Mouse (Mus musculus): ENCODE results near the gene Npb.

Gene Npb

GRCm38 (mm10) chr11:120597240-120598235 is 10.7 kb upstream of the Npb start:
- POLR2A ChIA-PET: interaction anchor here (0.5 to 12.3 kb wide), 45 partner anchors 9 to 550 kb away, joined by 3 to 215 read pairs (median 5); partner anchors contain the start of genes P4hb (in 3 of the 4), Mafg (in 2 of the 4), Npb (in 2 of the 4) and Arl16 (in 1 of the 4)
- CTCF ChIA-PET: interaction anchor here in 2 of 4 experiments (0.9 to 1.5 kb wide), 4 partner anchors 12 to 18 kb away, joined by 3 to 6 read pairs (median 4); no protein-coding TSS in a partner anchor

GRCm38 (mm10) chr11:120598283-120598989 is 9.8 kb upstream of the Npb start, which contains the start of the genes Alyref and Anapc11:
Gene Alyref, minus strand, starts transcription at chr11:120598365.
Gene Anapc11, plus strand, starts transcription at chr11:120598421.
- POLR2A ChIA-PET: interaction anchor here (0.5 to 12.3 kb wide), 37 partner anchors 8 to 1687 kb away, joined by 3 to 215 read pairs (median 4); partner anchors contain the start of genes P4hb (in 3 of the 4), Mafg (in 2 of the 4), Npb (in 2 of the 4) and Arhgdia (in 1 of the 4)
- CTCF ChIA-PET: interaction anchor here in 1 of 4 experiments (1.5 kb wide), 1 partner anchor 19 kb away, joined by 6 read pairs; no protein-coding TSS in a partner anchor

- POLR2A ChIA-PET: interaction anchor here in 3 of 4 experiments (0.6 to 12.3 kb wide), 16 partner anchors 9 to 348 kb away, joined by 3 to 215 read pairs (median 4); partner anchors contain the start of genes Npb (in 2 of the 3), P4hb (in 2 of the 3), Arhgdia (in 1 of the 3) and Mafg (in 1 of the 3)
- CTCF ChIA-PET: no interaction called here
Measured at GRCm38 (mm10) chr11:120598990-120599549, 9.2 kb upstream of the Npb start.

- POLR2A ChIA-PET: interaction anchor here in 2 of 4 experiments (0.7 to 1.5 kb wide), 4 partner anchors 9 to 1601 kb away, joined by 3 to 5 read pairs (median 3); no protein-coding TSS in a partner anchor
- CTCF ChIA-PET: interaction anchor here in 1 of 4 experiments (0.6 kb wide), 1 partner anchor 16 kb away, joined by 3 read pairs; no protein-coding TSS in a partner anchor
Measured at GRCm38 (mm10) chr11:120600716-120601115, 7.6 kb upstream of the Npb start.

GRCm38 (mm10) chr11:120603545-120603944 is 4.7 kb upstream of the Npb start:
- ChIA-PET POLR2A (interaction anchor here in 3 of 4 experiments (0.6 to 1.9 kb wide), 10 partner anchors 9 to 41 kb away, joined by 3 to 5 read pairs (median 3); partner anchors contain the start of genes Arhgdia (in 1 of the 3), P4hb (in 1 of the 3) and Pycr1 (in 1 of the 3)), CTCF (interaction anchor here in 1 of 4 experiments (0.6 kb wide), 1 partner anchor 333 kb away, joined by 7 read pairs; no protein-coding TSS in a partner anchor)

DNA sequence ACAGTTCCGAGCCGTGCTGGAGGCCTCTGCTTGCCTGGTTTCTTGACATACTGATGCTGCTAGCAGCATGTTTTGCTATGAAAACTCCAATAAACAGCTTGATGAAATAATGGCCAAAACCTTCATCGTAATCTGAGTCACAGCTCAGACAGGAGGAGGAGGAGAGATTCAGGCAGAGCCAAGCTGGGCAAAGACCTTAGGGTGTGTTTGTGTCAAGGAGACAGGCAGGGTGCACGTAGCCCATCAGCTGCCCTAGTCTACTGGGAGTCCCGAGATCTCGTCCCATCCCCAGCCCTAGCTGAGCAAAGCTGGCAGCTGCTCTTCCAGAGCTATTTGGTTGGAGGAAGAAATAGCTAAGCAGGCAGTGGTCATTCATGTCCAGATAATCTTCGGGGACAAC is 2.6 kb upstream of the Npb start:
- ChIA-PET POLR2A (interaction anchor here in 3 of 4 experiments (0.6 to 8.3 kb wide), 25 partner anchors 9 to 252 kb away, joined by 3 to 149 read pairs (median 5); partner anchors contain the start of genes P4hb (in 2 of the 3), Alyref (in 1 of the 3), Anapc11 (in 1 of the 3) and Mafg (in 1 of the 3)), CTCF (interaction anchor here in 3 of 4 experiments (0.6 to 3.1 kb wide), 4 partner anchors 11 to 117 kb away, joined by 3 to 7 read pairs (median 4); no protein-coding TSS in a partner anchor)

DNA sequence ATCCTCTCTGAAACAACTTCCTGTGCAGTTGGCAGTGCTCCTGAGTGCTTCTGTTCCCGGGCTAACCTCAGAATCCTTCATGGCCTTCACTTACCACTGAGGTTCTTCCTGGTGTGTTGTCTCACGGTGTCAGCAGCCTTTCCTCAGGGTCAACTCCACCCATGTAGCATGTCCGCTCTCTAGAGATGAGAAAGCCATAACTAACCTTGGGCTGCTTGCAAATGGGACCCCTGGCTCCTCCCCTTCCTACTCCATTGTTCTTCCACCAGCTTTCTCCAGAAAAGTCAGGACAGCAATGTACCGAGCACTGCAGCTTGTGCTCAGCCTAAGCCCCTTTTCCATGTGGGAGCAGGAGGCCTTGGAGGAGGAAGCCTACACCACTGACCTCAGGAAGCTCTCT is 1.5 kb upstream of the Npb start:
- POLR2A ChIA-PET: interaction anchor here in 2 of 4 experiments (1.0 to 8.3 kb wide), 14 partner anchors 10 to 117 kb away, joined by 3 to 149 read pairs (median 8); partner anchors contain the start of genes Alyref (in 1 of the 2), Anapc11 (in 1 of the 2), P4hb (in 1 of the 2) and Pcyt2 (in 1 of the 2)
- CTCF ChIA-PET: interaction anchor here in 1 of 4 experiments (1.1 to 3.1 kb wide), 2 partner anchors 27 to 118 kb away, joined by 3 to 7 read pairs; no protein-coding TSS in a partner anchor

DNA sequence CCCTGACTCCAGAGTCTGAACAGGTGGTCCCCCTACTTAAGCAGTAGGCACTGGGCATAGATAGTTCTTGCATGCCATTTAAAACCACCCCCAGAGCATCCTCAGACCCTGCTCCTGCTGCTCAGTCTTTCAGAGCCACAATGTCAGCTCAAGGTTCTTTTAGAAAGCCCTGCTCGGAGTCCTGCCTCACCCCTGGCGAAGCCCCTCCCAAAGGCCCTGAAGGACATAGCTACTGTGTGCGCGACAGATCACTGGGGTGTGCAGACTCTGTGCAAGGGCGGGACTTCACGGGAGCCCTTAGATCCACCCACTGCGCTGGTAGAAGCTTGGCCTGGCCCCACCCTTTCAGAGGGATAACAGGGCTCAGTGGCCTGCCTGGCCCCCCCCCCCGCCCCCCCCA is 973 bp downstream of the Npb start:
- CTCF ChIA-PET: interaction anchor here in 3 of 4 experiments (0.6 to 2.6 kb wide), 26 partner anchors 12 to 255 kb away, joined by 3 to 19 read pairs (median 5); partner anchors contain the start of genes Rac3 (in 2 of the 3), Cenpx (in 1 of the 3), Dcxr (in 1 of the 3) and Lrrc45 (in 1 of the 3)

DNA sequence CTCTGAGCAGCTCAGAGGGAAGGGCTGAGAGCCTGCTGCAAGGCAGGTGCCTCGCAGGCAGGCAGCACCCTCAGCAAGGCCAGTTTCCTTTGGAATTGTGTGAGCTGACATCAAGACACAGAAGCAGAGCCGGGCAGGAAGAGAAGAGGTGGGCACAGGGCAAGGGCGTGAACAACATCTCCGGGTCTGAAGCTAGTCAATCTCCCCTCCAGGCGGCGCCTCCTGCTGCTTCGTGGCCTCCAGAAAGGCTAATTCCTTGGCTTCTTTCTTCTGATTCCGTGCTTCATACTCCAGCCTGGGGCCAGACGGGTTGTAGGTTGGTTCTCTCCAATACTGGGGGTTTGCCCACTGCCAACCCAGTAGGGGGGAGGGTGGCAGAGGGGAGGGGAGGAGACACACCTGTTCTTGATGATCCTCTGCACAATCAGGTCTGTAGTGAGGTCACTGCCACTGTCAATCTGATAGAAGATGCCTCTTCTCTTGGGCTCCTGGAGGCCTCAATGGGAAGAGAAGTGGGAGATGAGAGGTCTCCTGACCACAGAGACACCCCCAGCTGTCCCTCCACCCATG is 2.3 kb downstream of the Npb start:
- POLR2A ChIA-PET: interaction anchor here in 3 of 4 experiments (0.9 to 28.4 kb wide), 34 partner anchors 7 to 536 kb away, joined by 3 to 947 read pairs (median 10); partner anchors contain the start of genes Mafg (in 3 of the 3), P4hb (in 3 of the 3), Alyref (in 2 of the 3) and Anapc11 (in 2 of the 3)
- CTCF ChIA-PET: interaction anchor here in 3 of 4 experiments (0.5 to 2.6 kb wide), 7 partner anchors 20 to 852 kb away, joined by 4 to 19 read pairs (median 6); partner anchors contain the start of genes Rac3 (in 2 of the 3), Cenpx (in 1 of the 3) and Lrrc45 (in 1 of the 3)

More for the DNA sequence above, 973 bp downstream of the Npb start:
- POLR2A ChIA-PET: interaction anchor here (0.5 to 28.4 kb wide), 92 partner anchors 8 to 537 kb away, joined by 3 to 947 read pairs (median 4); partner anchors contain the start of genes Mafg (in 4 of the 4), P4hb (in 4 of the 4), Alyref (in 3 of the 4) and Anapc11 (in 3 of the 4)

- ChIA-PET CTCF (interaction anchor here (0.5 to 3.3 kb wide), 38 partner anchors 9 to 237 kb away, joined by 3 to 19 read pairs (median 4); partner anchors contain the start of genes Sirt7 (in 2 of the 4), Cenpx (in 1 of the 4), Lrrc45 (in 1 of the 4) and Mafg (in 1 of the 4)), POLR2A (interaction anchor here (0.5 to 28.4 kb wide), 31 partner anchors 9 to 241 kb away, joined by 3 to 947 read pairs (median 4); partner anchors contain the start of genes Pycr1 (in 2 of the 4), Sirt7 (in 2 of the 4), Alyref (in 1 of the 4) and Anapc11 (in 1 of the 4))
Measured at GRCm38 (mm10) chr11:120612763-120613162, 4.5 kb downstream of the Npb start.

DNA sequence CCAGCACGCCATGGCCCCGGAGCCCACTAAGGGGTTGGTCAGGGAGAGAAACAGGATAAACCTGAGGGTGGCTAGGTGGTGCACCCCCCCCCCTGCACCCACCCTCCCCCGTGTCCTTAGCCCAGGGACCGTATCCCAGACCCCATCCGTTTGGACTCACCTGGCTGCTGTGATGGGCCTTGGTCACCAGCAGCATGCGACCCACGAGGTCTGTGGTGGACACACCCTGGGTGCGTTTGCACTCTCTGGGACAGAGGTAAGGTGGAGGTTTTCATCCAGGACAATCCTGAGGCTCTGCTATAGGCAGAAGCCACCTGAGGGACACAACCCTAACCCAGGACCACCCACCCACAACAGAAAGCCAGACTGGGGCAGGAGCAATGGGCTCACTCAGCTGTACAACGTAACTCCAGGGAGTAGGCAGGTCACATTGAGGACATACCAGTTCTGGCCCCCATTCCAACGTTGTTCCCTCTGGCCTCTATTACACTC is 5.2 kb downstream of the Npb start:
- ChIA-PET CTCF (interaction anchor here in 2 of 4 experiments (0.8 to 3.3 kb wide), 8 partner anchors 8 to 124 kb away, joined by 3 to 19 read pairs (median 6); partner anchors contain the start of gene Sirt7 (in 1 of the 2)), POLR2A (interaction anchor here in 3 of 4 experiments (1.1 to 28.4 kb wide), 14 partner anchors 11 to 122 kb away, joined by 3 to 947 read pairs (median 4); partner anchors contain the start of genes Mafg (in 1 of the 3), Myadml2 (in 1 of the 3), P4hb (in 1 of the 3) and Pycr1 (in 1 of the 3))

- POLR2A ChIA-PET: interaction anchor here in 2 of 4 experiments (0.6 to 28.4 kb wide), 11 partner anchors 10 to 52 kb away, joined by 3 to 947 read pairs (median 4); partner anchors contain the start of genes Mafg (in 1 of the 2), Myadml2 (in 1 of the 2), P4hb (in 1 of the 2) and Pycr1 (in 1 of the 2)
- CTCF ChIA-PET: interaction anchor here in 2 of 4 experiments (0.7 to 3.3 kb wide), 7 partner anchors 10 to 125 kb away, joined by 3 to 19 read pairs (median 9); partner anchors contain the start of gene Sirt7 (in 1 of the 2)
Measured at GRCm38 (mm10) chr11:120613976-120614375, 5.7 kb downstream of the Npb start.

GRCm38 (mm10) chr11:120615167-120615566 is 6.9 kb downstream of the Npb start:
- CTCF ChIA-PET: interaction anchor here in 1 of 4 experiments (0.6 kb wide), 2 partner anchors 38 to 438 kb away, joined by 3 read pairs; no protein-coding TSS in a partner anchor

GRCm38 (mm10) chr11:120615606-120616203 is 7.4 kb downstream of the Npb start:
- POLR2A ChIA-PET: interaction anchor here in 3 of 4 experiments (0.7 to 28.4 kb wide), 25 partner anchors 7 to 185 kb away, joined by 3 to 947 read pairs (median 4); partner anchors contain the start of genes Mafg (in 2 of the 3), P4hb (in 2 of the 3), Pycr1 (in 2 of the 3) and Sirt7 (in 2 of the 3)
- CTCF ChIA-PET: interaction anchor here in 2 of 4 experiments (0.6 to 1.1 kb wide), 5 partner anchors 15 to 438 kb away, joined by 3 to 5 read pairs (median 3); no protein-coding TSS in a partner anchor

More at GRCm38 (mm10) chr11:120615167-120615566, 6.9 kb downstream of the Npb start:
- POLR2A ChIA-PET: interaction anchor here in 3 of 4 experiments (0.7 to 28.4 kb wide), 8 partner anchors 9 to 375 kb away, joined by 3 to 947 read pairs (median 5); partner anchors contain the start of genes Mafg (in 2 of the 3), Myadml2 (in 1 of the 3), Pycr1 (in 1 of the 3) and Sirt7 (in 1 of the 3)

Measured in embryonic stem cell, embryonic (primary cell).